Mouse (Mus musculus) heart, adult 2 months (tissue): ENCODE data around the gene Cyp27b1.

Experiments
- CTCF ChIP-seq: fragments of 200-600 bp; IDR thresholded peaks from 2 replicates; pipeline ENCODE4 v1.8.1; 2022; ENCODE audit warnings: antibody characterized with exemption, mild to moderate bottlenecking, moderate library complexity
- EP300 ChIP-seq: fragments of 200-500 bp; IDR thresholded peaks from 2 replicates; pipeline ENCODE4 v1.6.1; 2011; ENCODE audit warnings: low read depth, low read length, control low read depth; ENCODE audit not compliant: insufficient read depth
- POLR2A ChIP-seq: fragments of 200-500 bp; IDR thresholded peaks from 2 replicates; pipeline ENCODE4 v1.6.1; 2011; ENCODE audit warnings: mild to moderate bottlenecking, low read depth, low read length, control low read depth; ENCODE audit not compliant: insufficient read depth

DNA sequence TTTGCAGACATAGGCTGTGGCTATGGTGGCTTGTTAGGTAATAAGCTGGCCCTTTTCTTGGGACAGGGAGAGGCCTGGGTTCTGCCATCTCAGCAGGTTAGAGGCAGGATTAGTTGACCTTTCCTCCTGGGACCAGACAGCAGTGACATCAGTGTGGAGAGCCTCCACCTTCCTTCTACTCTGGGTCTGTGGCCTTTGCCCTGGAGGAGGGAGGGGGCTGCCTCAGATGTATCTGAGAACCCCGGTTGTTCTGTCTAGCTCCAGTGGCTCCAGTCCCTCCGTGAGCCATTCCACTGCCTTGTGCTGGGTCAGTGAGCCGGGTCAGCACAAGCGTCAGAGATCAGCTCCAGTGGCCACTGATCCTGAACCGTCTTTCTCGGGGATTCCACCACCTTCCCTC is 4.9 kb upstream of the Cyp27b1 start:
- TF ChIP-seq POLR2A (no peak), CTCF (no peak), EP300 (no peak)
